Mouse (Mus musculus): ENCODE data around the gene Olfr198. TPM values are rescaled to one million over a fixed set of nuclear protein-coding genes. Genes with fewer than 3 reads are reported as not detected.

Olfr198 gene
- polyA plus RNA-seq (2015; fragmentation: Nextera tagmentation; extraction: Ambion mirVana) = not detected in 2 replicates

GRCm38 (mm10) chr16:59203433-59203832 is at the start of gene Olfr198:
TSS of gene Olfr198 (minus strand) at chr16:59203533.

DNA sequence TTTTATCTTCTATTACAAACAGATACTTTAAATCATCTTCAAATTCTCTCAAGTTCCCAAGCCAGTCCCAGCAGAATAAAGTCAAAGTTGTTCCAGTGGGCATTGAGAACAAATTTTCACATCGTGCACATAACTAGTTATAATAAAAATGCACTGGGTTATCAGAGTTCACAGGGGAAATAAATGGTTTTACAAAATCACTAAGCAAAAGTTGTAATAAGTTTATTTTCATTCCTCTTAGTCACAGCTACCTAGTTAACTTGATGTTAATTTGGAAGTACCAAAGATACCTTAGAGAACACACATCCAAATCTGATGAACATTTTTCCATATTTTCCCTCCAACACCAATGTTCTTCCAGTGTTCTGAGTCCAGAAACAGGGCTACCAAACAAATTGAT is 16.3 kb upstream of the Olfr198 start, which contains the start of gene Olfr199:
Gene Olfr199, minus strand, starts transcription at position 101 of the 400 bp plus-strand sequence.

DNA sequence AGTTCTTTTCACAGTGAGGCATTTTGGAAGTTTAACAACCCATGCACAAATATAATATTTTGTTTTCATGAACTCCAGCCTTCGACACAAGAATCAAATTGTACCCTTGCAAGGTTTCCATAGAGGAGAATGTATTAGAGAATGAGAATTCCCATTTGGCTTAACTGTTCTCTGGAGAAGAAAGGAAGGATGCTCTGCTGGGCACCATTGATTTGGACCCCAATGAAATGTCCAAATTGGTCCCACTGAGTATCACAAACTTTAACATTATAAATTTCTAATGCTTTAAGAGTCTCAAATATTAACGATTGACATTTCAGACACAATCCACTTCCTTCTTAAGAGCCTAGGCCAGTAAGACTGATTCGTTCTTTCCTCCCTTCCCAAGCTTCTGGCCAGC is 33.0 kb downstream of the Olfr198 start, which contains the start of gene Olfr196:
Gene Olfr196, minus strand, starts transcription at position 101 of the 400 bp plus-strand sequence.

Other genes starting within 250 kb of the Olfr198 start
- gene Olfr183, start 208.2 kb downstream of the Olfr198 start, polyA plus RNA-seq (2015; fragmentation: Nextera tagmentation; extraction: Ambion mirVana) = not detected in 2 replicates
- gene Olfr186, start 173.2 kb downstream of the Olfr198 start, polyA plus RNA-seq (2015; fragmentation: Nextera tagmentation; extraction: Ambion mirVana) = not detected in 2 replicates
- gene Olfr187, start 163.8 kb downstream of the Olfr198 start, polyA plus RNA-seq (2015; fragmentation: Nextera tagmentation; extraction: Ambion mirVana) = not detected in 2 replicates
- gene Olfr190, start 125.5 kb downstream of the Olfr198 start, polyA plus RNA-seq (2015; fragmentation: Nextera tagmentation; extraction: Ambion mirVana) = not detected in 2 replicates
- gene Olfr191, start 113.7 kb downstream of the Olfr198 start, polyA plus RNA-seq (2015; fragmentation: Nextera tagmentation; extraction: Ambion mirVana) = not detected in 2 replicates
- gene Olfr193, start 91.7 kb downstream of the Olfr198 start, polyA plus RNA-seq (2015; fragmentation: Nextera tagmentation; extraction: Ambion mirVana) = not detected in 2 replicates
- not detected in 2 replicates for gene Olfr194, start 82.5 kb downstream of the Olfr198 start, polyA plus RNA-seq (2015; fragmentation: Nextera tagmentation; extraction: Ambion mirVana)
- not detected in 2 replicates for gene Olfr195, start 56.5 kb downstream of the Olfr198 start, polyA plus RNA-seq (2015; fragmentation: Nextera tagmentation; extraction: Ambion mirVana)
- gene Olfr196, start 33.1 kb downstream of the Olfr198 start, polyA plus RNA-seq (2015; fragmentation: Nextera tagmentation; extraction: Ambion mirVana) = not detected in 2 replicates
- not detected in 2 replicates for gene Olfr199, start 16.2 kb upstream of the Olfr198 start, polyA plus RNA-seq (2015; fragmentation: Nextera tagmentation; extraction: Ambion mirVana)
- not detected in 2 replicates for gene Olfr201, start 69.1 kb upstream of the Olfr198 start, polyA plus RNA-seq (2015; fragmentation: Nextera tagmentation; extraction: Ambion mirVana)
- not detected in 2 replicates for gene Olfr202, start 83.3 kb upstream of the Olfr198 start, polyA plus RNA-seq (2015; fragmentation: Nextera tagmentation; extraction: Ambion mirVana)
- not detected in 2 replicates for gene Olfr203, start 95.3 kb upstream of the Olfr198 start, polyA plus RNA-seq (2015; fragmentation: Nextera tagmentation; extraction: Ambion mirVana)
- not detected in 2 replicates for gene Olfr204, start 114.7 kb upstream of the Olfr198 start, polyA plus RNA-seq (2015; fragmentation: Nextera tagmentation; extraction: Ambion mirVana)
- not detected in 2 replicates for gene Olfr205, start 127.6 kb upstream of the Olfr198 start, polyA plus RNA-seq (2015; fragmentation: Nextera tagmentation; extraction: Ambion mirVana)
- not detected in 2 replicates for gene Olfr206, start 145.7 kb upstream of the Olfr198 start, polyA plus RNA-seq (2015; fragmentation: Nextera tagmentation; extraction: Ambion mirVana)
- gene Olfr209, start 160.5 kb upstream of the Olfr198 start, polyA plus RNA-seq (2015; fragmentation: Nextera tagmentation; extraction: Ambion mirVana) = not detected in 2 replicates
- gene Gabrr3, start 203.8 kb upstream of the Olfr198 start, polyA plus RNA-seq (2015; fragmentation: Nextera tagmentation; extraction: Ambion mirVana) = 0.03 TPM in 1 of 2 replicates, not detected in the other